Mouse (Mus musculus) urinary bladder, adult 18-20 months (tissue): ENCODE measurements around the gene Tectb.
A peak's percentile ranks its signal among the peaks of the same experiment; 100 is the strongest.
"Not testable (repeated sequence)": the region's sequence is repeated elsewhere in the genome, so short reads cannot be mapped to it uniquely, and the experiment has no call there.

Experiments
- DNase-seq, 2 experiments: peaks; one replicate each; pipeline ENCODE4 v3.0.0; 2022; ENCODE audit warnings: low spot score in 2 of 2, mixed read lengths in 2 of 2

The Tectb gene

GRCm38 (mm10) chr19:55165183-55165865 is 15.2 kb upstream of the Tectb start:
- DNase-seq: no peak

DNA sequence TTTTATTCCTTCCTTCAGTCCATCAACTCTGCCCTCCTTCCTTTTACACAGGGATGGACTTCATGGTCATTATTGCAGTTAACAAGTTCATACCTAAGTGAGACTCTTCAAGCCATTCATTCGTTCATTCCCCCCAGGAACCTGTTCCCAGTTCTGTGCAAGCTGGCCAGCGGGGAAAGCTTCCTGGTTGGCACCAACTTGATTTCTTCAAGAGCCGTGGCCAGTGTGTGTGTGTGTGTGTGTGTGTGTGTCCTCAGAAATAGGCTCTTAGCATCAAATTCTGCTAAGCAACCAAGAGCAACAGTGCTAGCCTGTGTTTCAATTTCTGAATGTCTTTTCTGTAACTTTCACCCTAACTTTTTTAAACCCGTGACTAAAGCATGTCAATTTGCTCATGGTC is 14.6 kb upstream of the Tectb start:
- DNase-seq: no peak

DNA sequence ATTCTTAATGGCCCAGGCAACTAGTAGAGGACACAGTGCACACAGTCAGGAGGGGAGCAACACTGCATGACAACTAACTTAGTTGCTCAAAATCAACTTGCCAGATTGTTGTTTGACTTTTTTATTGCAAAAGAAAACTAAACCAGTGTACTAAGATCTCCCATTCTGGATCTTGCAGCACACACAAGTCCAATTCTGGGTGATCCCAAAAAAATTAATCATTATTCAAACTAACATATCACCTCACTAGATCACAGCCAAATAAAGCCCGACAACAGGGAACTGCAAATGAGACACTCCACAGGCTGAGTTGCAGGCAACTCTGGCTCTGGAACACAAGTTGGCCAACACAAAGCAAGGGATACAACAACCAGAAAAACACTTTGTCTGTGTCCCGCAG is 13.8 kb upstream of the Tectb start:
- no peak for DNase-seq

DNA sequence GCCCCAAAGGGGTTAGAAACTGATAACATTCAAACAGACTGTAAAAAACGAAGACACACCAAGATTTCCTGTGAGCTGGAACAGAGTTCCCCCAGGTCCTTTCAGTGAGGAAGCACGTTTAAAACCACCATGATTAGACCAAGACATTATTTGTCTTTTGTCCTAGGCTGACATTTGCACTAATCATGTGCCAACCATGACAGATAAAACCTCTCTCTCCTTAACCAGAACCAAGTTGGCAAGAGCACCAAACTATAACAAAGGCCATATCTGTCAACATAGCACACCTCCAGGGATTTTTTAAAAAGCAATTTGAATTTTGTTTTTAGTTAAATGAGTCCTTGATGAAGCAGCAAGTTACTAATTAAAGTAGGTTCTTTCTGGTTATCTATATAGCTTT is 12.8 kb upstream of the Tectb start:
- DNase-seq: no peak

- DNase-seq: no peak
Measured at GRCm38 (mm10) chr19:55168360-55168759, 12.2 kb upstream of the Tectb start.

- not testable (repeated sequence) for DNase-seq
Measured at GRCm38 (mm10) chr19:55169236-55169729, 11.2 kb upstream of the Tectb start.

DNA sequence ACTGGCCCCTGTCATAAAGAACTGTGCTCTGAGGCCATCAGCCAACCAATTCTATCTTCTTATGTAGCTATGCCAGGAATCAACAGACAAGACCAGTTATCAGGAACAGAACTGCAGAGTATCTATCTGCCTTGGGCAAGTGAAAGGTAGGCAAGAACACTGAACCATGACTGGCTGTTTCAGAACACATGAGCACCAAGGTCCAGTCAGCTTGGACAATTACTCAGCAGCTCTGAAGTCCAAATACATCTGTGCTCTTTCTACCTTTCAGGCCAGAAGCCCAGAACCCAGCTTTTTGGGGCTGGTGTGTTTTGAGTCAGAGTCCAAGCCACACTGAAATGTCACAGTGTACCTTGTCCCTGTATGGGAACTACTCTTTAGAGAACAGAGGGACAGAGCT is 10.1 kb upstream of the Tectb start:
- DNase-seq: no peak

GRCm38 (mm10) chr19:55171585-55171984 is 8.9 kb upstream of the Tectb start:
- DNase-seq: no peak

GRCm38 (mm10) chr19:55177143-55177542 is 3.4 kb upstream of the Tectb start:
- no peak for DNase-seq

DNA sequence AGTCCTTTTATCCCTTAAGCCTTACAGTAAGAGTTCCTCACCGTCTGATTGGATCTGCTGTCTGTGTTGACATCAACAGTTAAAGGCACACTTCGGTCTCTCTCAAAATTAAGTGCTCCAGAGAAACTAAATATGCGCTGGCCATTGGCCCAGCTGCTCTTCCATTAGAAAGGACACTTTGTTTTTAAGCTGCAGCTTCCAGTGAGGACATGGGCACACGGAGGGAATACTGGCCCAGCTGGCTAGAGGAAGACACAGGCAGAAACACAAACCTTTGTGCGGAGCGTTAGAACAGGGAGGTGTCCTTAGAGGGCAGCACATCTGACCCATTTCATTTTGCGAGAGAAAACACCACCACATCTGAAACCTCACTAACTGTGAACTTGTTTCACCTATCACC is 3.9 kb downstream of the Tectb start:
- DNase-seq: no peak

DNA sequence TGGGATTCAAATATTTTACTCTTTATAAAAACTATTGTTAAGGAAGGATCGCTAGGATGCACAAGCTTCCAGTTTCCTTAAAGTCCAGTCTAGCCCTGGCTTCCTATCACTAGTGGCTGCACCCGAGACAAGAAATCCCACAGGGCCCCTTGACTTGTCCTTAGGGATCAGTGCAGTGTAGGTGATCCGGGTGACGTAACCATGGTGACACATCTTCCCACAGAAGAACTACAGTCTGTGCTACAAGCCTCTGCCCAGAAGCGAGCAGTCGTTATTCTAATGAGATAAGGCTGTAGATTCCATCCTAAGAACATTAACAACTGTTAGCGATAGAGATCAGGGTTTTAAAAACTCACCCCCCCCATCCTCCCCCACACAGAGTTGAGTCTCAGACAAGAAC is 4.5 kb downstream of the Tectb start:
- DNase-seq: no peak

DNA sequence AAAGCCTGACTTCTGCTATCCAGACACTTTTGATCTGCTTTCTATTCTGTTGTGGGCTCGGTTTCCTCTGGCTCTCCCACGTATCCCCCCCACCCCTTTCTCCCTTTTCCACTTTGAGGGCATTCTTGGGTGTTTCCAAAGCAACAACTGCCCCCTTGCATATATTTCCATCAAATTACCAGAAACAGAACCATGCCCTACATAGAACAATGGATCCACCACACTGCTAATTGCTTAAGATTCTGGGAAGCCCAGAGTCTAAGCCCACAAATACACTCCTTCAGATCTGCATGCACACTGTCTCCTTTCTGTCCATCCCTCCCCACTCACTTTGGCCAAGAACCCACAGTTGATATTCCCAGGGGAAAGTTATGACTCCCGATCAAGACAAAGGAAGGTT is 5.1 kb downstream of the Tectb start:
- no peak for DNase-seq

DNA sequence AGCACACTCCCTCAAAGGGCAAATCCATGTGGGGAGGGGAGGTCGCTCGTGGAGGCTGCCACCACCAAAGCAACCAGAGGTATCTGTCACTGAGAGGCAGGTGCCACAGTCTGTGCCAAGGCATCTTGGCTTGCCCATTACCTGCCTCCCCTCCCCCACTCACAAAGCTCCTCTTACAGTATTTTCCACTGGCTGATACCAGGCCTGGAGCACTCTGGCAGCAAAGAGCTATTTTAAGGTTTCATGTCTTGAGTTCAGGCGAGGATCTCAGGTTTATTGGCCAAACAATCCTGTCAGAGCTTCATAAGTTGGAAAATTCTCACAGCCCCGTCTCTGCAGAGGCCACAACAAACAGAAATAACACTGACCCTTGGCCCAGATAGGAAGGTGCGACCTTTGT is 9.5 kb downstream of the Tectb start:
- no peak for DNase-seq

GRCm38 (mm10) chr19:55191596-55191995 is 11.1 kb downstream of the Tectb start:
- DNase-seq: no peak

- DNase-seq: peak; percentile 42 to 73
Measured at GRCm38 (mm10) chr19:55192254-55192945, 11.9 kb downstream of the Tectb start.

DNA sequence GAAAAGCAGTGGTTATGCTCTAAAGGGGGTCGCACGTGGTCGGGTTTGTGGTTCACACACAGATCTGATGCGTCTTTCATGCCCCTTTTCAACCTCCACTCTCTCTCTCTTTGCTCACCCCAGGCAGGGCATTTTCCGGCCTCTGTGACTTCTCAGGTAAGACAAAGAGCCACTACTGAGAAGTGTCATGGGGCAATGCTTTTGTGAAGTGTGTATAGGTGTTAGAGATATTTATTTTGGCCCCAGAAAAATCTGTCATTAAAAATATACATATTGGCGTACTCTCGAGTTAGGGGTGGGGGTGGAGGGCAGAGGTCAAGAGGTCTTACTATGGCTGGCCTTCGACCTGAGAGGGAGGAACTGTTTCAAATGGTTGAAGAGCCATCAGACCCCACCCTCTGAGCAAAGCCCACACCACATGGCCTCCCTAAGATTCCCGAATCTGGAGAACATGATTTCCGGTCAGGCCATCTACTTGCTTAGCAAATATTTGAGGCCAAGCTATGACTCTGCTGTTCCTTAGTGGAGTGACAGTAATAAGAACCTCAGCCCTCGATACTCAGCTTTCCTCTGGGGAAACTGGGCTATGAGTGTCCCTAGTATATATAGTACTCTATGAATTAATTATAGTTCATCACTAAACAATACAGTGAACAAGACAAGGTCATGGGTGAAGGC is 13.3 kb downstream of the Tectb start:
- DNase-seq: no peak

DNA sequence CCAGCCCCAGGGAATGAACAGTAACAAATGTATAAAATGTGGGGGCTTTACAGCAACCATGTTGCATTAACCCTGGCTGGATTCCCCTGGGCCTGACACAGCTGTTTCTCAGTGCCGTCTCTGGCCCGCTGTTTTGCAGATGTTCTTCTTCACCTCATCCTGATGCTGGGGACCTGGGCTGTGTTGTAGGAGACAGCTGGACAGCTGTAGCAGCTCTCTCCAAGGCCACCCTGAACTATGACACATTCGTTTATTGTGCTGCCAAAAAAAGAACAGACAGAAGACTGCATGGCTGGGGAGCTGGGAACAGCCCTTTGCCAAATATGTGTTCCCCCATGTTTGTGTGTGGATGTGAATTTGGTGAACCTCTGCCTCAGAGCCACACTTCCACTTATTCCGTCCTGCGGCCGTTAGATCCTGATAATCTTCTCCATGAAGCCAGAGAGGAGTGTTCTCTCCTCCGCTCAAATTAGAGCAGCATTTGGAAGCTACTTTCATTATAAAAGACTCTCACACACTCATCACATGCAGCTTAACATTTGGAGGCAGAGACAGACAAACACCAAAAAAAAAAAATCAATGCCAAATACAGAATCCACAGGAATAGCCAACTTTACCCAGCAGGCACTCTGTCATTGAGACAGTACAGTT is 14.1 kb downstream of the Tectb start:
- no peak for DNase-seq

- no peak for DNase-seq
Measured at GRCm38 (mm10) chr19:55195574-55195973, 15.0 kb downstream of the Tectb start.

DNA sequence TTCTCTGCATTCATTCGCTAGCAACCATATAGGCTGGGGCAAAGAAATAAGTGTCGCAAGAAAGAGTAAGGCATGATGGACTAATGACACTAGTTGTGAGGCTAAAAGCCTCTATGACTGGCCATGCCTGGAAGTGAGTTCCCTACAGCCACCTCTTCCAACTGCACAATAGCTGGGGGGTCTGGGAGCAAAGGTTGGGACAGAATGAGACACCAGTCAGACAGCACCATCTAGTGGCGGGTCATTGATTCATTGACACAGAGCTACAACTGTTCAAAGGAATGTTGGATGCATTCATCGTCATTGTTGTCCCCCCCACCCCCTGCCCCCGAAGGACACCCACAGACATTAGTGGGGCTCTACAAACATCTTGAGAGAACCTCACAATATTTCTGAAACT is 17.8 kb downstream of the Tectb start:
- no peak for DNase-seq

GRCm38 (mm10) chr19:55206482-55207138 is 26.1 kb downstream of the Tectb start:
- no peak for DNase-seq

DNA sequence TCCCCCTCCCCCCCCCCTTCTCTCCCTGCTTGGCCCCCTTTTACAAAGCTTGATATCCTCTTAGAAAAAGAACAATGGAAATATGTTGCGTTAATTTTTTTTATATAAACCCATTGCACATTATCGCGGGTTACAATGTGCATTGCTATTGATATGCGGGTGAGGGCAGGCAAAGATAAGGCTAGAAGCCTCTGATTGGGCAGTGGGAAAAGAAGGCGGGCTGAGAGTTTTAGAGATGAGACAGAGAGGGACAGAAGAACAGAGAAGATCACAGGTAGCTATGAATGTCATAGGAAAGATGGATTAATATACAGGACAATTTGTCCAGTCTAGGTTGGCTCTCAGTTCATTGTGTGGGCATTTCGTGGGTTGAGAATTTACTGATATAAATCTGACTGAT is 26.7 kb downstream of the Tectb start:
- no peak for DNase-seq
